Mouse (Mus musculus) cerebellum, postnatal 14 days (tissue): ENCODE measurements at regions not wholly inside any gene's neighbourhood (a gene's known extent, or its start where the extent isn't known, plus 50 kb on each side); places are given as distances from the start of the nearest gene placed in this dataset.

Experiments
- DNase-seq, 2 experiments: peaks; one replicate each; pipeline ENCODE4 v3.0.0; 2021; ENCODE audit warnings: mixed read lengths in 2 of 2

GRCm38 (mm10) chr13:107873244-107873667 lies 171.0 kb upstream of the Smim15 start:
- DNase-seq: no peak

DNA sequence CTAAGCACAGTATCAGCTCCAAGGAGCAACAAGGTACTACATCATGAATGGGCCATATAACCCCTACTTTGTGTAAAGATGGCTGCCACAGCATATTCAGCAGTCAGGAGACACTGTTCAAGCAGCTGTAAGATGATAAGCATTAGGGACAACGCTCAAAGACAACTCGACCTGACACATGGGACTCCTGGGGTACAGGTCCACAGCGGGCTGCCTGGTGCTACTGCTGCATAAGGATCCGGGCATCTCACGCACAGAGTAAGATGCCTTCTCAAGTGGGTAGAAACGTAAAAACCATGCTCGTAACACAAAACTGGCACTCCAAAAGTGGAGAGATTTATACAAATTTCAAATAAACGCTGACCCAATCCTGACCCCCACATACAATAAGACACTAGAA lies 171.7 kb upstream of the Smim15 start:
- no peak for DNase-seq

DNA sequence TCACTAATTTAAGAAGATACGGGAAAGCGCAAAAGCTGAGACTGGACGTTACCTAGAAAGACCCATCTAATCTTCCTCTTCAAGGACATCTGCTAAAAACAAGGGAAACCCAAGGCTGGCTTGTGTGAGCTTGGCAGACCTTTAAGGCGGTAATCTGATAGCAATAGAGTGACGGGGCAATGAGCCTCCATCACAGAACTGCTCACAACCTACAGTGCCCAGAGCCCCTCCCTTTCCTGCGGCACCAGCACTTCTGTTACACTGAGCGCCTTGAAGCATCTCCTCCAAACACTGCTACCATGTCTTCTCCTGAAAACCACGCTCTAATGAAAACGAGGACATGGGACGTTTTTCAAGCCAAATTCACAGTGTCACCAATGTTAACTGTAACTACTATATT lies 172.1 kb upstream of the Smim15 start:
- DNase-seq: no peak

GRCm38 (mm10) chr13:107868906-107869305 lies 175.3 kb upstream of the Smim15 start:
- no peak for DNase-seq

GRCm38 (mm10) chr13:107866825-107867224 lies 177.4 kb upstream of the Smim15 start:
- DNase-seq: no peak

GRCm38 (mm10) chr13:107862793-107863654 lies 181.2 kb upstream of the Smim15 start:
- no peak for DNase-seq

- no peak for DNase-seq
Measured at GRCm38 (mm10) chr13:107861384-107862134, 182.7 kb upstream of the Smim15 start.

DNA sequence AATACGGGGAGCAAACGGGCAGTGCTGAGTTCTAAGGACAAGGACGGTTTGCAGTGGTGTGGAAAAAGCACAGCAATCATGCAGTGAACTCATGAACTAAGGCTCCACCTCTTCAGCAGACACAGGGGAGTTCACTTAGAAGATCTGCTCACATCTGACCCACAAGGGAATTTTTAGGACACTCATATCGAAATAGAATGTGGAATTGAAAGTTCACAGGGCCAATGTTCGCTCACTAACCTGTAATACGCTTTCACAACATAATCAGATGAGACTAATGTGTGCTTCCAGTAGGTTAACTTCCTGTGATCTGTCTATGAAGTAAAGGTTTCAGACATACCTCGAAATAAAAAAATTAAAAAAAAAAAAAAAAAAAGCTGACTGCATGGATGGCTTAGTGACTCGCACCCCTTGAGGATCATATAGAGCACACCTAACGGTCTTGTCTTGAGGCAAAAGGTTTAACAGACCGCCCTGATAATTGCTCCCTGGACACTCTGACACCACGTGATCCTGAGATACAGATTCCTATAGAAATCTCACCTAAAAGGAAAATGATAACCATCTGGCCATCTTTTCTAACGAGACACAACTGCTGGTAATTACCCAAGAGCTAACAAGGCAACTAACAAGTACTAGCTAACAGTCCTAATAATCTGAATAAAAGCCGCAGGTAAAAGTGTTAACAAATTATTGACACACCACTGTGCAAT lies 187.0 kb upstream of the Smim15 start:
- DNase-seq: no peak

DNA sequence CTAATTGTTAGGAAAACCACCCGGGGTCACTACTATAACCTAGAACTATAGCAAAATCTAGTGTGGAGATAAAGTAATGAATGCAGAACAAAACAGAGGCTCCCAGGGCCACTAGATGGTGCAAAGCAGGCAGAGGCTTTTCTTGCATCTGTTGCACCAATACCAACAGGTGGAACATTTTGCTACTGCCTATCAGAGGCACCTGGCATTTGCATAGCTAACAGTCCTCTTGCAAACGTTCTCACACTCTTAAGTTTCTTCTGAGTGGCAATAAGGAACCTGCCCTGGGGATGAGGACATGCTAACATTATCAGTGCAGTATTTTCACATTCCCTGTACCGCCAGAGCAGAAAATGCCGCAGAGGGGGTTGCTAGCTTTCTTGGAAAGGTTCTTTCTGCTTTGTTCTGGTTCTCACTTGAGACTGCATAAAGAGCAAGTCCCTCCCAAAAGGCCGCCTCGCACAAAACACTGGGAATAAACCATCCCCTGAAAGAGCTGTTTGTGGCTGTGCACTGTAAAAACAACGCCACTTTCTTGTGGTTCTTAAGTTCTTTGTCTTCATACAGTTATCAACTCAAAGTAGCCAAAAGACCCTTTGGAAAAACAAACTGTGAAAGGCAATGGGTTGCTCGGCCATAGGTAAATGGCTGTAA lies 193.2 kb upstream of the Smim15 start:
- DNase-seq: no peak

DNA sequence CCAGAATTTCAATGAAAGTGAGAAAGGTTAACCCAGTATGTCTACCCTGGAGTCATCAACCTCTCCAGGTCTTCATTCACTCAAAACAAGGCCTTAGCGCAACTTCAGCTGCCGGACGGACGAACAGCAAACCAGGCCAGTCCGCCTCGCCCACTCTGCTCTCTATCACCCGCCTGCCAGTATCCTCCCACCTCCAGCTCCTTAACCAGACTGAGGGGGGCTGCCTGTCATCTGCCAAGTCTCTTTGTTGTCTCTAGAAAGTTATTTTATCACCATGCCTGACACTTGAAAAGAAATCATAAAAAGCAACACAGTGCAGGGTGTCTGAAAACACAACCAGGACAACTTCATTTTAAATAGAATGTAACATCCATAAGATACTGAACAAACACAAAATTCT lies 195.4 kb upstream of the Smim15 start:
- DNase-seq: no peak

DNA sequence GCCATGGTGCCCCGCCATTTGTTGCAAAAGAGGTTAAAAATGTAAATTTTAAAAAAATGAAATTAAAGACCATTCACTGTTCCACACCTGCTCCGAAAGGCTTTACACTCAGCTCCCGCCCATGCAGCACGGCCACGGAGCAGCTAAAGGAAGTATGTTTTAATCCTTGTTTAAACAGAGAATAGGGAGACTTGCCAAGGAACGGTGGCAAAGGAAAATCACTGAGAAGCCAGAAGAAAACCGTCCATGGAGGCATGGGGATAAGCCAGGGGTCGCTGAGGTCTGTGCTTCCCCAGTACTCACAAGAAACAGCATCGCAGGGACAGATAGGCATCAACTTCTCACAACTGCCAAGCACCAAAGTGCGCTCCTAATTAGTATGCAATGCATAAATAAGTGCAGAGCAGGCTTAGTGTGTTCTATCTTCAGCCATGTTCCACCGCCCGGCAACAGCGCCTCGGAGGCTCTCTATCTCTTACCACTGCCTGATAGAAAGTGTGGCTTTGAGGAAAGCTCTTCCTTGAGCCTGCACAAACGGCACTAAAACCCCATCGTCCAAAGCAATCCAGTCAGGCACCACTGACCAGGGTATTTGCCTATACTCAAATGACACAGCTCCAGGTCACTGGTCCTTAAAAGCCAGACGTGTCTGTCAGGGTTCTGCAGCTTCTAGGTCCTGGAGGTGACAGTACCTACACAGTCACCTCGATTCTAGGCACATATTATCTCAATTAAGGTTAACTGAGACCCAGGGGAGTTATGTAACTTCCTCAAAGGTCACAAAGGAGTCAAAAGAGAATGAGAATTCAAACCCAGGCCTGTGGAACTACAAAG lies 196.8 kb upstream of the Smim15 start:
- peak in 1 of 2 experiments; percentile 20 for DNase-seq

DNA sequence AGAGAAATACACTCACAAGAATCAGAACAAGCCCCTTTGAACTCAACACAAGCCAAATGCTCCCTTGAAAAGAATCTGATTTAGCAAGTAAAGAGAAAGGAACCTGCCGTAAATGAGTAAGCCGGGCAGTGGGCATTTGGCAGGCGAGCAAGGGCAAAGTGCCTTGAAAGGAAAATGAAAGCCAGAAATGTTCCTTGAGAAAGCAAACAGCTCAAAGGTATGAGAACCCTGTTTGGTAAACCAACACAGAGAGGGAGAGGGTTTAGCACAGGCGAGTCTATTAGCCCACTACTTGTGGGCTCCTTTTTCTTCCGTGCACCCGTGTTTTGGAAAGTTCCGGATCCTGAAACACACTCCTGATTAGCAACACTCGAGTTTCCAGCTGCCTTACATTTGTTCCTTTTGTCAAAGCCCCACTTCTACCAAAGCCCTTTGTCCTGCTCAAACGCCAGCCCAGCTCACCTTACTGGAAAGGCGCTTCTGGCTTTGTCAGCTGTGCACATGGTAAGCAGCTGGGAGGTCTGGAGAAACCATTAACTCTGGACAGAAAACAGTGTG lies 197.5 kb upstream of the Smim15 start:
- peak in 1 of 2 experiments; percentile 27 for DNase-seq

DNA sequence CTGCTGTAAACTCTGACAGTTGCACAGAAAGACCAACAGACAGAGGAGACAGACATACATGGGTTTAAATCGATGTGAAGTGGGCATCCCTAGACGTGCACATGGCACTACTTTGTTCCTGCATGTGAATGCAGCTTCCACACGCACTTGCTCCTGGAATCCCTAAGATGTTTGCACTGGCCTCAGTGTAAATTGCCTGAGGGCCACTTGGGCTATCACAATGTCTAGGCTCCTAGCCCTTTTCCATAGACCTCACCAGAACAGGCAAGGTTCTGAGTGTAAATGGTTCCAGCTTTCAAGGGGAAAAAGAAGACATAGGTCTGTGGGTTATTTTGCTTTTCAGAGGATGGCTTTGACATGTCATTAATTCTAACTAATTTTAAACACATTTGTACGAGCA lies 198.4 kb upstream of the Smim15 start:
- no peak for DNase-seq

- DNase-seq: no peak
Measured at GRCm38 (mm10) chr13:107844085-107844484, 200.2 kb upstream of the Smim15 start.

- DNase-seq: no peak
Measured at GRCm38 (mm10) chr13:107838126-107838715, 206.0 kb upstream of the Smim15 start.

- no peak for DNase-seq
Measured at GRCm38 (mm10) chr13:107837206-107837952, 206.9 kb upstream of the Smim15 start.

DNA sequence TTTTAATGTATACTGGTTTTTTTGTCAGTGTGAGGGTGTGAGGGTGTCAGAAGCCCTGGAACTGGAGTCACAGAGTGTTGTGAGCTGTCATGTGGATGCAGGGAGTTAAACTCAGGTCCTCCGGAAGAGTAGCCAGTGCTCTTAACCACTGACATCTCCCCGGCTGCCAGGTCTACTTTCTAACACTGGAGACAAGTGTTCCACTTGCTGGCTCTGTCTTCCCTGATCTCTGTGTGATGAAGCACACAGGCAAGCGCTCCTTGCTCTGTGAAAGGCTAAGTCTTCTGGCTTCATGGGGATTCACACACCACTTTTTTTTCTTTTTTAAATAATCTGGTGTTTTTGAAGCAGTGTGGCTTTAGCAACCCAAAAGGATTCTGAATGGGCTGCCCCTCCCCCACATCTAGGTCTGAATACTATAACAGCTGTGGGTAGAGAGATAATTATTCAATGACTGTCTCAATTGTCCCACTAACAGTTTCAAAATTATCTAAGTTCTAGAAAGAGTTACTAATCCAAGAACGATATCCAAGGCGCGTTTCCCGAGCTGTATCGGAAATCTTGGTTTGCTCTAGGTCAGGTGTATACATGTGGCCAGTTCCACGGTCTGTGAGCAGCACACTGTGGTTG lies 208.4 kb upstream of the Smim15 start:
- DNase-seq: no peak

- no peak for DNase-seq
Measured at GRCm38 (mm10) chr13:107831997-107832396, 212.2 kb upstream of the Smim15 start.

- peak; percentile 84 to 85 for DNase-seq
Measured at GRCm38 (mm10) chr13:107831221-107831681, 213.0 kb upstream of the Smim15 start.

DNA sequence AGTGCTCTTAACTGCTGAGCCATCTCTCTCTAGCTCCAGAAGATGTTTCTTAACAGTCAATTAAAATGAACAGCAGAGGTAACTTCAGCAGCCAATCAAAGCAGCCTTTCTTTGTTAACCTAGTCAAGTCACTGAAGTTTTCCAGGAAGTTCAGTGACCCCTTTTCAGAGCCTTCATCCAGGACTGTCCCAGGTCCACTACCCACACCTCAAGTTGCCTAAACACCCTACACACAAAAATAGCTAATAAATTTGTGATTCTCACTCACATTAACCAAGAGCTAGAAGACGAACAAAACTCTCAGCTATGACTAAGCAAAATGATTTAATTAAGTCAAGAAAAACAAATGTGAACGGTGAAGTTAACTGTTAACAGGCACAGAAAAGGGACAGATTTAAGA lies 214.0 kb upstream of the Smim15 start:
- no peak for DNase-seq
